Mouse (Mus musculus) urinary bladder, adult 2 months (tissue): ENCODE results near the gene Scarb2. TPM values are rescaled to one million over a fixed set of nuclear protein-coding genes. Genes with fewer than 3 reads are reported as not detected.

Experiments used
- DNase-seq: peaks from one replicate; pipeline ENCODE4 v3.0.0; 2022; ENCODE audit warnings: low spot score
- polyA plus RNA-seq: library from polyadenylated mRNA; depleted of rRNA; stranded (reverse); fragments of >200 nt; gene quantifications from 2 replicates; pipeline ENCODE4 v1.2.3, GENCODE M21; 2012

The Scarb2 gene
- polyA plus RNA-seq, 1 experiment: 84.3 TPM

DNA sequence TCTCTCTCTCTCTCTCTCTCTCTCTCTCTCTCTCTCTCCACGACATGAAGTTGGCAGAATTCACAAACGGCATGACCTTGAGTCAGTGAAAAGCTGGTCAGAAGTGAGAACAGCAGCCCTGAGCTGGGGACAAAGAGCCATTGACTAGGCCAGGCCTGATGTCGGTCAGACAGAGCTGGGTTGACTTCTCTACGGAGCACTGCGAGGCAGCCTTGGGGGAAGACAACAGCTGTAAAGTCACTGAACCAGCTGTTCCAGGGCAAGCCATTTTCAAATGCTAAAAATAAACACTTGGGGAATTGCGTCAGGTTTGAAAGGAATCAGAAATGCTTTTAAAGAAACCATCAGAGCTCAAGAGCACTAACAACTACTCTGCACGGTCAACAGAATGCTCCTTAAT lies 13.2 kb downstream of the Scarb2 start:
- DNase-seq: no peak

DNA sequence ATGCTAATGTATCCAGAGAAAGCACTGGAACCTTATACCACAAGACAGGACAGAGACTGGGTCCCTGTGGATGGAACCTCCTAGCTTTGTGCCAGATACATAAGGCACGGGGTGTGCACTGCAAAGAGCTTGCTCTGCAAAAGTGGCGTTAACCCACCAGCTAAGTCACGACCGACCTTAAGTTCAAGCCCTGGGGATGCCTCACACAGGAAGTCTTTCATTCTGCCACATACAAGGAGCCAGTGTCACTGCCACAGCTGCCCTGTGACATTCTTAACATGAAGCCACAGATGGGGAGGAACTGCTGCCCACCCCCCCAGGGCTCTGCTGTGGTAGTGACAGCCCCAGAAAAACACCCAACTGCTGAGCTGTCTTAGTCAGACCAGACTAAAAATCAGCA lies 15.9 kb downstream of the Scarb2 start:
- DNase-seq: no peak

DNA sequence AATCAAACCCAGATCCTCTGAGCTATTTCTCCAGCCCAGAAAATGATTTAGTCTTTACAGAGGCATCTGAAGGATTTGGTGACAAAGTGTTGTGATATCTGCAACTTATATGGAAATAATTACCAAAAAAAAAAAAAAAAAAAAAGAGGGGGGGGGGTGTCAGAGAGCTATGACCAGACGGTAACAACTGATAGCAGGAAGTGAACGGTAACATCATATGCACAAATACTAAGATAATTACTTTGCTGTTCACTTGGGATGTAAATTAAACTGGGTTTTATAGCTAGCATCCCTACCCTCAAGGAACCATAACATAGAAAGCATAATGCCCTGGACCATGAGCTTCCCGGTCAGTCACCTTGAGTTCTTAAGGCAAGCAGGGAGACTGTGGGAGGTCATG lies 16.3 kb downstream of the Scarb2 start:
- DNase-seq: no peak

DNA sequence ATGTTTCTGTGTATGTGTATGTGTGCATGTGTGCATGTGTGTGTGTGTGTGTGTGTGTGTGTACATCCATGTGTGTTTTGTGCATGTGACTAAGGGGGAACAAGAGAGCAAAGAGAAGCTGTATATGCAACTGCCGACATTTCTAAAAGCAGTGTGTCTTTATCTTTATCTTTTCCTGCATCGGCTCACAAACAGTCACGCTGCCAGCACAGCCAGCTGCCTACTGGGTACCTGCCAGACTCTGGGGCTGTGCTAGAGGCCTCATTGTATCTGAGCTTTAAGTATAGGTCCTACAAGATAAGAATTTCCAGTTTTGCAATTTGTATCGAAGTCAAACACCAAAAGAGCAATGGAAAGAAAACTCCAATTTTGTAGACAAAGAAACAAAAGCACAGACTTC lies 17.1 kb downstream of the Scarb2 start:
- no peak for DNase-seq

DNA sequence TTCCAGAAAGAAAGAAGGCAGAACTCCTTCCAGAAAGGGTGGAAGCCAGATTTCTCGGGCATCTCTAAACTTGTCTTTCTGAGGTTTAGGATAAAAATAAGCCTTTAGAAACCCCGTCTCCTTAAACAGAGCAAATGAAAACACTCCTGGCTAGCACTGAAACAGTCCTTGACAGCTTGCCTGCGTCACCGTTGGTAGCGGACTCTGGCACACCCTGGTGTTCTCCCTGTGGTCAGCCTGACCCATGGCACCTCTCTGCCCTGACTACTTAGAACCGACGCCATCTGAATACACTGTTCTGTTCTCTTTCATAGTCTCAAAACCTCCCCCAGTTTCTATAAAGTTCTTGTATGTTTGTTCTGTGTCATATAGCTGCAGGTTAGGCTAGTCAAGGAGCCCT lies 17.7 kb downstream of the Scarb2 start:
- DNase-seq: no peak

DNA sequence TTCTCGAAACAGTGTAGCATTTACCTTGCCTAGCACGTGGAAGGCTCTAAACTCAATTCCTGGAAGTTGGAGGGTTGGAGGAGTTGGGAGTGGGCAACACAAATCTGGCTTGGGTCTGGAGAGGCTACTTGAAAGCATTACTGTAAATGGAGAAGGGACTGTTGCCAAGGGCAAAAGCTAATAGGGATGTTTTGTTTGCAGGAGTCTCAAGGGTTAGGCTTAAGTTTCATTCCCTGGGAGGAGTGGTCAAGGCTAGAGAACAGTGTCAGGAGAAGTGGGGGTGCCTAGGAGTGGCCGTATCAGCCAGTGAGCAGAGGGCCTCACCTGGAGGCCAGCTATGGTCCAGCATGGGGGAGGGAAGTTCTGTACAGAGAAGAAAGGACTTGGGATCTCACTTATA lies 18.2 kb downstream of the Scarb2 start:
- no peak for DNase-seq

DNA sequence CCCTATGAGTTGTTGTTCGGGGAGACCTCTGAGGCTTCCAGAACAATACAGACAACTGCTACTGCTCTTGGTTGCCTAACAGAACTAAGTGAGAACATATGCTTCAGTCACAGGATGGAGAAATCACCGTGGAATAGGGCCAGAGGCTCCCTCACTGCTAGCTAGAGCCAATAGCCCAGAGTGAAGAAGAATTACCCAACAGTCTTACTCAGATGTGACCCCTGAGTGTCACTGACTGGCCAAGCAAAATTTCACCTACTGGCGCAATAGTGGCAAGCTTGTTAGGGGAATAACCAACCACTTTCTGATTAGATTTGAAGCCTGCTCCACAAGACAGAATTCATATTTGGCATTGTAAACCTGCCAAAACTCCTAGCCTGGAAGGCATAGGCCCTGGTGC lies 19.9 kb downstream of the Scarb2 start:
- no peak for DNase-seq

DNA sequence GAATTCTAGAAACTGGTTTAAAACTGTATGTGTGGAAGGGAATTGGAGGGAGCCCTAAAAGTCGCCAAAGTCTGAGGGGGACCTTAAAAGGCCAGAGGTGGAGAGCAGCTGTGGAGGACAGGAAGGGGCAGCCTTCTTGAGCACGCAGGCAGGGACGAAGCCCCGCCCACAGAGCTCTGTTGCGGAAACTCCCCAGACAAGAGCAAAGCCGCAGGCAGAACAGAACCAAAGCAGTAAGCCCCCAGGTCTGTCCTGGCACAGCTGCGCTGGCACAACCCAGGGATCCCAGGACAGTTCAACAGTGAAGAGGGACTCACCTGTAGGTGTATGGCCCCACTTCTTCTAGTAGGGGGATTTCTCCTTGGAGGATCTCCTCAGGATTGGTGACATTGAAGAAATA lies 21.8 kb downstream of the Scarb2 start:
- no peak for DNase-seq

DNA sequence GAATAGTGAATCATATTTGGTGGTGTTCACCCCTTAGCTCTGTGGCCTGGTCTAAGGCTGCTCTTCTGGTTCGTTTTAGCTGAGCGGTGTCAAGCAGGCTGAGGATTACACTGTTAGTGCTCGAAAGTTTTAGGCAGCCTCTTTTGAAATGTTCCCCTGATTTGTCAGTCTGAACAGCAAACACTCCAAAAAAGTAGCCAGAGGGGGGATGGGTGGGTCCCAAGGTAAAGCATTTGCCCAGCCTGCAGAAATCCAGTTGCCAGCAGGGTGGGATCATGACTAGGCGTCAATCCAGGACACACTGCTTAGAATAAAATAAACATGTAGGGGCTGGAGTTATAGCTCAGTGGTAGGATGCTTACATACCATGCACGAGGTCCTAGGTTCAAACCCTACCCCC lies 33.8 kb downstream of the Scarb2 start:
- no peak for DNase-seq

DNA sequence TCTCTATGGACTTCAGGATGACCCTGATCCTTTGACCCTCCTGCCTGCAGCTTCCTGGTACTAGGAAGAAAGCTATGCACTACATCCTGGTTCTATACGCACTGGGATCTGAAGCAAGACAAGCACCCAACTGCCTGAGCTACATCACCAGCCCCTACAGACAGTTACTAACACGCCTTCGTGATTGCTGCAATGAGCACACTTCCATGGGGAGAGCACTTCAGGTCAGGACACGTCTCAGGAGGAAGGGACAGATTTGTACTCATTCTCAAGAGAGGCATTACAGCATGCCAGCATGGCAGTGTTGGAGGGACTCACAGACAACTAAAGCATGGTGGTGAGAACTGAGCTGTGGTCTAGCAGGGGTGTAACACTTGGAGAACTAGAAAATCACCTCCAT lies 35.1 kb downstream of the Scarb2 start:
- no peak for DNase-seq

DNA sequence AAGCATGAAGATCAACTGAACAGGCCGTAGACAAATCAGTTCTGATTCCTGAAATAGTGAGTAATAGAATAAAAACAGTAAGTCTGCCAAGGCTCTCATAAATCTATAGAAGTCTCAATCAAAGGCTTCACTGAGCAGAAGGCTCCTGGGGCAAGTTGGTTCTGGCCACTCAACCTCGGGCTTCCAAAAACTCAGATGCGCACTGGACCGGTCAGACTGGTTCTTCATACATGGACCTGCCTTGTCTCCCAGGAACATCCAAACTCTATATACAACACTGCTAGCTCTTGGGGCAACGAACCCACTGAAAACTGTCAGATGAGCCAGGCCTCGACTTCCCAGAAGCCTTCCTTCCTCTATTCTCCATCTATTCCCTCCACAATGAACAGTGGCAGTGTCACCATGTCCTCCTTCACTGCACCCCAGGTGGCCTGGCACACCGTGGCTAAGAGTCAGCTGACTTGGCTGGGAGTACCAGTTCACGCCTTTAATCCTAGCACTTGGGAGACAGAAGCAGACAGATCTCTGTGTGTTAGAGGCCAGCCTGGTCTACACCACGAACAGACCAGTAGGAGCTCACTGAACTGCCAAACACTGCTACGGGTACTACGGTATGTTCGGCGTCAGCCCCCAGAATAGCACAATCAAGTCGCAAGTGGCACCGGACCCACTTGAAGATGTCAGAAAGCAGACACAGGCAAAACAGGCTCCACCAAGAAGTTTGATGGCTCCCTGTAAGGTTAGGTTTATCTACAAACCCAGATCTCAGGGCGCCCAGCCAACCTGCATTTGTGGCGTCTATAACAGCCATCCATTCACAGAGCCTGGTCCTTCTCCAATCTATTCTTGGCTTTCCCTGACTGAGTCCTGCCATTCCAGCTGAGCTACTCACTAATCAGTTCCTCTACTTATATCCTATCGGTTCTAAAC lies 37.2 kb downstream of the Scarb2 start:
- no peak for DNase-seq

DNA sequence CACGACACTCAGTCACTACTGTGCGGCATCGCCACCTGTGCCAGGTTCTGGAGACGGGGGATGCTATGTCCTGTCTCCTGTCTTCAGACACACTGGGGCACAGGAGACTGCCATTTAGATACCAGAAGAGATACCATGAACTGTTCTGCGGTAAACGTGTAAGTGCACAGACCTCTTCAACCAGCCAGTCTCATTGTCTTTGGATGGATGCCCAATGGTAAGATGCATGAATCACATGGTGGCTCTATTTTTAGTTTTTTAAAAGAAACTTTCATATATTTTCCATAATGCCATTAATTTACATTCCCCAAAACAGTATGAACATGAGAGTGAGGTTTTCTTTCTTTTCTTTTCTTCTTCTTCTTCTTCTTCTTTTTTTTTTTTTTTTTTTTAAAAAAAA lies 38.4 kb downstream of the Scarb2 start:
- no peak for DNase-seq

DNA sequence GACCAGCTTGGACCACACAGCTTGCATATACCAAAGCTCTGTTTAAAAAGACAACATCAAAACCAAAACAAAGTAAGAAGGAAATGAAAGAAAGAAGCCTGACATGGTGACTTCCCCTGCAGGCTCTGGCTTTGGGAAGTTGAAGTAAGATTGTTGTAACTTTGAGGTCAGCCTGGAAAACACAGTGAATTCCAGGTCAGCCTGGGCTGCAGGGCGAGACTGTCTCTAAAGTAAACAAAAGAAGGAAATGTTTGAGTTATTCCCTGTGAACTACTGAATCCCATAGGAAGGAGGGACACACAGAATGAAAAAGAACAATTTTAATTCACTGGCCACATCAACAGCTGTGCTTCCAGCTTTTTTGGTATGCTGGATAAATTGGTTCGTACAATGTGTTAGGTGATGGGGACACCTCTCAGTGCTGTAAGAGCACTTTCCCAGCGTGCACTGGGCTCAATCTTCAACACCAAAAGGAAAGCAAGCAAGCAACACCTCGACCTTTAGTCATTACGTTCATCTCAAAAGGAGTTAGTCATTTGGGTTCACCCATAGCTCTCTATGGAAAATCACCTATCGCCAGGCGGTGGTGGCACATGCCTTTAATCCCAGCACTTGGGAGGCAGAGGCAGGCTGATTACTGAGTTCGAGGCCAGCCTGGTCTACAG lies 39.4 kb downstream of the Scarb2 start:
- DNase-seq: no peak

DNA sequence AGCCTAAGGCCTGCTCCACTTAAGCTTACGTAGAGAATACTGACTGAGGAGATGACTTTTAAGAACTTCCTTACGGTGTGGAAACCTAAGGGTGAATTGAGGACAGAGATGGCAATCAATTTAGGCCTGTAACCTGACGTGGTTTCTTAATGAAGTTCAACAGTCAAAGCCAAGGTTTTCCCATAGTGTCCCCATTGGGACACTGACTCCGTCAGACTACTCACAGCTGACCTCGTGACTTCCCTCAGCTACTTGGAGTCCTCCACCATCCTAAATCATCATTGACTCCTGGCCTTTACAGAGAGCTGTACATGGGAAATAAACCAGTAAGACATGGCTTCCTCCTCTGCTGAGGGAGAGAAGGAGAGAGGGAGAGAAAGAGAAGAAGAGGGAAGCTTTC lies 41.1 kb downstream of the Scarb2 start:
- no peak for DNase-seq

DNA sequence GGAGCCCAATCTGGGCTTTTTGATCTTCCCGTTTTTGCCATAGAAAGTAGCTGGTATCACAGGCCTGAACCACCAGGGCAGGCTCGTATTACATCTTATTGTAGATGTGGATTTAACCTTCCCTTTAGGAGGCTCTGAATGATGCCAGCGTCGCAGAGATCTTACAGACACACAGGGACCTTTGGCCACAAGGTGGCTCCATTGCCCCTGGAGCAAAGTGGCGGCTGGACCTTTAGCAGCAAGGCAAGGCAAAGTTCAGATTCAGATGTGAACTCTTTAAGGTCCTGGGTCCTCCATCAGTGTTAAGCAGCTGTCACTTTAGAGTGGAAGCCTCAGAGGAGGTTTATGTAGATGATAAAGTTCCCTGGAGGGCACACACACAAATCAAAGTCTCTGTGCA lies 45.3 kb downstream of the Scarb2 start:
- no peak for DNase-seq

DNA sequence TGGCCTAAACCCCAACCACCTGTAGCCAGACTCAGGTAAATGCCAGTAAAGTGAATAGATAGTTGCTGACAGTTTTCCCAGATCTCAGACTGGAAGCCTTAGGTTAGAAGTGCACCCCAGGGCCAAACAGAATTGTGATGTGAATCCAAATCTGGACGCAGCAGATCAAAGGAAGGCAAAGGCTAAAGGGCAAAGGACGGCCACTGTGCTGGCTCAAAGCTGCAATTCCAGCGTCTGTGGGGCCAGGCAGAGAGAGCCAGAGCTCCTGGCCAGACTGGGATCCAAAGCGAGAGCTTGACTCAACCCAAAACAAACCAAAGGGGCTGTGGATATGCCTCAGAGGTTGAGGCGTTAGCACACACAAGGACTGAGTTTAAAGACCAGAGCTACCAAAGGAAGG lies 47.9 kb downstream of the Scarb2 start:
- no peak for DNase-seq

DNA sequence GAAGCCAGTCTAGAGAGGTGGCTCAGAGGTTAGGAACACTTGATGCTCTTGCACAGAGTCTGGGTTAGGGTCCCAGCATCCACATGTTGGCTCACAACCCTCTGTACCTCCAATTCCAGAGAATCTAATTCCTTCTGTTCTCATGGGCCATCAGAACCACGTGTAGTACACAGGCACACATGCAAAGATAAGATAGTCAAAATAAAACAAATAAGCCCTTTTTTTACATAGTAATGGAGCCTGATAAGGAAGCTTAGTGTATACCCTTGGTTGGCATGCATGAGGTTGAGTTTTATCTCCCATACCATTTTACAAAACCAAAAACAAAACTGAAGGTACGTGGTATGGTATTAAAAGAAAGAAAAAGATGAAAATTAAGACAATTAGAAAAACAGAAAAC lies 49.2 kb downstream of the Scarb2 start:
- DNase-seq: no peak

DNA sequence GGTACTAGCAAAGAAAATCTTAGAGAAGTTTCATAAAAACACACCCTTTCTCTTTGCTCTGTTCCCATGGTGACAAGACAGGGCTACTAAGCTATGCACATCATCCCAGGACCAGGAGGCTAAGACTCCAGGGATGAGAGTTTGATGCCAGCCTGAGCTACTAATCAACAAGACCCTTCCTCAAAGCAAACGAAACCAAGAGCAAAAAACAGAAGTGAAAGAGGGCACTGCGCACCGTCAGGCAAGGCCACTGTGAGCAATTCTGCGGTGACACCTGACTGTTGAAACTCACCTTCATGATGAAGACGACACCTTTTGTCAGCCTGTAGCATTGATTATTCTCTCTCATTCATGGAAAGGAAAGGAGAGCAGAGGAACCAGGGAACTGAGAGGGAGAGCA lies 53.8 kb downstream of the Scarb2 start:
- no peak for DNase-seq

DNA sequence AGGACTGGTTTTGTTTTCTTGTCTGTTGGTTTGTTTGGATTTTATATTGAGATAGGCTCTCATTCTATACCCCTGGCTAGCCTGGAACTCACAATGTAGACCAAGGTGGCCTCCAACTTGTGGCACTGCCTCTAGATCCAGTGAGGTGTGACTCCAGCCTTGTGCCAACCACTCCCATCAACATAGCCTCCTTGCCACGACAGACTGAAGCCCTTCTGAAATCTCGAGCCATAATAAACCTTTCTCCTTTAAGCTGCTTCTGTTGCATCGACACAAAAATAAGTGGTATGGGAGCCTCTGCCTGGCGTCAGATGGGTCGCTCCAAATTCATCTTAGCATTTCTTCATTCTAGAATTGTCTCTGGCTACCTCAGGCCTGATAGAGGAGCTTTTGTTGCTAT lies 59.9 kb downstream of the Scarb2 start:
- no peak for DNase-seq

DNA sequence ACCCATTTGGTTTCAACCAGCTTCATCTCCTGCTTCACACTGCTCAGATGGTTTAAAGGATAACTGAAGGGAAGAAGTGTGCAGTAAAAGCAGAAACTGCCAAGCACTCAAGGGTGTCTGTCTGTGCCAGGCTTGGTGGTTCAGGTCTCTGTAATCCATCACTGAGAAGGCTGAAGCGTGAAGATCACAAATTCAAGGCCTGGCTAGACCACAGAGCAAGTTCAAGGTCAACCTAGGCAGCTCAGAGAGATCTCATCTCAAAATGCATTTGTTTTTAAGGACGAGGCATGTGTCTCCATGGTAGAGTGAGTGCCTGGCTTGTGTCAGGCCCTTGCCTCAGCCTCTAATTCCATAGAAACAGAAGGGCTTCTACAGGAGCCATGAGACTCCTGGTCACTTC lies 61.6 kb downstream of the Scarb2 start:
- no peak for DNase-seq

DNA sequence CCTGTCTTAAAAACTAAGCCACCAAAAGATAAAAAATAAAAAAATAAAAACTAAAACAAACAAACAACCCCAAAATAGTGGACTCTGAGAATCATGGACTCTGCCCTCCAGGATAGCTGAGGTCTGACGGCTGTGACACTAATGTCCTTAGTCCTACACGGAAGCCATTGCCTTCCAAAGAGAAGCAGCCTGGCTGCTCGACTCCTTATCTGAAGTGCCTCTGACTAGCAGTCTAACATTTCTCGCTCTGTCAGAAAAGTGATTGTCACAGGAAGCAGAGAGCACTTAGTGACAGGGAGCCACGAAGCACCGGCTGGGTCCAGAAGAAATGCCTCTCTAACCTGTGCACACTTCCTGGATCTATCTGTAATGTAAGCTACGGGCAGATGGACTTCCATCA lies 63.7 kb downstream of the Scarb2 start:
- no peak for DNase-seq

DNA sequence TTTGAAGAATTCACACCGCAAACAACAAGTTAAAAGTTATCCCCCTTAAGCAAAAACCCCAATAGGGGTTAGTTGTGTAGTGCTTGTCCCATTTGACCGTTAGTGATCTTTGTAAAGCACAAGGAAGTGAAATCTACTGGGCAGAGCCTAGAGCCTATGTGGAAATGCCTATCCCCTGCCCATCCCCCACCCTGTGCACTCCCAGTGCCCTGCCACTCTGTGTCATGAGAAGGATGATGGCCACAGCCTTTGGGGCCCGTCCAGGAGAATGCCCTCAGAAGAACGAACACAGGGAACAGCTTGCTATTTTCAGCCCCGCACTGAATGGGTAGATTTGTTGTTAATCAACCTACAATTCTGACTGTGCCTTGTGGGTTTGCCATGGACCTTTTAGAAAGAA lies 65.1 kb downstream of the Scarb2 start:
- DNase-seq: no peak

DNA sequence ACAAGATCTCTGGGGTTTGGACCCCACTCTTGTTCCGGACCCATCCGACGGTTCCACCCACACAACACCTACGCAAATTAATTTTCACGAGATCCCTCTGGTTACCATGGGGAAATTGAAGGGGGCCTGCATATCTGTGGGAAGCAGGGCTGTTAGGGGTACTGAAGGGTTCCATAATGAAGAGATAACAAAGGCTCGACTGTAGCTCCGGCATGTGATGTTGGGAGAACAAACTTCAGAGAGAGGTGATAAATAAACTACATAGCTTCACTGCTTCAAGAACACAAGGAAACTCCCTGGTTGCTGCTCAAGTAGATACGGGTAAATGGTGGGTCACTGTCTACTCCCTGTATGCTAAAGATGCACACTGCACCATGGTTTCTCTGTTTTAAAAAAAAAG lies 68.1 kb downstream of the Scarb2 start:
- no peak for DNase-seq
